In genomic region chr6:83245134-83245533, GRCm38 (mm10) we compare ENCODE assay signal across 8 mouse cellular contexts. TPM values are rescaled to one million over a fixed set of nuclear protein-coding genes. Genes with fewer than 3 reads are reported as not detected.
A peak's percentile ranks its signal among the peaks of the same experiment; 100 is the strongest.
DNase-seq lines count a peak whose midpoint lies in the region; ATAC-seq and TF ChIP-seq lines count a peak whose summit lies in the region.
"Had no signal": no experiment of that assay in that cellular context is flagged by ENCODE, and none has a peak within 500 bp of the region (broad histone marks: within the 10 kb centered on the region; RNA-seq: fewer than 3 reads in every experiment).

No protein-coding gene starts in this region.

- H3K27me3 ChIP-seq in lung, postnatal 0 days (replicated peaks; ENCODE audit: insufficient read depth, low read length), result no peaks in the 10 kb centered on the region

- H3K4me3 ChIP-seq in lung, postnatal 0 days (ENCODE audit: low read depth, low read length), result no peak overlapping the region

- ATAC-seq in lung, postnatal 0 days, result peak; percentile 96

- peaks cover 7% of the 10 kb centered on the region; the same call in 1 of the 2 replicates for H3K4me1 ChIP-seq in lung, postnatal 0 days (ENCODE audit: insufficient read depth, low read depth, low read length)

- peak; percentile 79 for TF ChIP-seq EP300 in lung, postnatal 0 days (IDR thresholded peaks at IDR 0.05)

- no peak overlapping the region for H3K9ac ChIP-seq in lung, postnatal 0 days (replicated peaks; ENCODE audit: low read depth)

- H3K4me2 ChIP-seq in lung, postnatal 0 days (replicated peaks; ENCODE audit: low read depth, low read length), result no peak overlapping the region

- no peaks in the 10 kb centered on the region for H3K36me3 ChIP-seq in lung, postnatal 0 days (ENCODE audit: insufficient read depth, low read length)

- no peak for TF ChIP-seq CTCF in lung, postnatal 0 days (IDR thresholded peaks at IDR 0.05)

- peak; percentile 19 for DNase-seq in urinary bladder, postnatal 25 days (ENCODE audit: low spot score)
- DNase-seq in urinary bladder, postnatal 10 days (ENCODE audit: low spot score), result no peak
- peak; percentile 80 to 87 for DNase-seq in cerebellum, postnatal 14 days
- peak; percentile 66 to 77 for DNase-seq in kidney, adult 8-10 months
- DNase-seq in lung, postnatal 0 days (ENCODE audit: low spot score), result peak; percentile 90
- no peak for DNase-seq in thymus, postnatal 4 days
- DNase-seq in embryo, embryonic 10.5 days (ENCODE audit: low spot score), result no peak

- no peaks in the 10 kb centered on the region for H3K9me3 ChIP-seq in lung, postnatal 0 days (ENCODE audit: low read length)

- H3K27ac ChIP-seq in lung, postnatal 0 days (ENCODE audit: low read length), result peak overlapping the region; percentile 68
- H3K27ac ChIP-seq: kidney, postnatal 0 days had no signal

- 35% methylated on average over 6 of the region's 6 CpGs for WGBS in lung, postnatal 0 days

RNA-seq across cellular contexts. Expression of gene Slc4a5, which starts 25.5 kb away (rescaled TPM):
- polyA plus RNA-seq in lung, postnatal 0 days (2015; fragmentation: Nextera tagmentation; extraction: Ambion mirVana), result 5.0 and 5.3 TPM in 2 replicates

Comparison
In these comparisons a context has a peak if more than half of its experiments do, and no peak if none do; other contexts are left out.
1. DNase-seq: peak in urinary bladder, postnatal 25 days (single experiment), cerebellum, postnatal 14 days (2 of 2), kidney, adult 8-10 months (2 of 2) and lung, postnatal 0 days (single experiment); none in urinary bladder, postnatal 10 days (single experiment), thymus, postnatal 4 days (single experiment) and embryo, embryonic 10.5 days (single experiment).